Mouse (Mus musculus): Measurements from ENCODE around the gene Gm26938. TPM values are rescaled to one million over a fixed set of nuclear protein-coding genes. Genes with fewer than 3 reads are reported as not detected.

Gene Gm26938
- total and polyA plus RNA-seq, 2 experiments from 2014 or later: not detected

DNA sequence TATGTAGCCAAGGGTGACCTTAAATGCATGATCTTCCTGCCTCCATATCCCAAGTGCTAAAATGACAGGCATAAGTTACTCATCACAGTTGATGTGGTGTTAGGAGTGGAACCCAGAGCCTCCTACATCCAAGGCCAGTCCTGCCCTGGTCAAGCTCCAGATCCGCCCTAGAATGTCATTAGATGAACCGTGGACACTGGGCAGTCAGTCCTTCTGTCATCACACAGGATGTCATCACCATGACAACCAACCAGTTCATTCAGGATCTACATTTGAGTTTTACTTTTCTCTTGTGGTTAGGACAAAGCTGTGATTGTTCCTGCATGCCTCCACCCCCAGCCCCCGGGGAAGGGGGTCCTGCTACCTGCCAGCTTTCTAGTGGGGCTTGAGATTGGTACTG, 12.9 kb upstream of the Gm26938 start:
- no peak overlapping the region for H3K27ac ChIP-seq (ENCODE audit: low read depth, low read length)
- ATAC-seq: no peak
- H3K4me3 ChIP-seq (ENCODE audit: low read depth, low read length): no peak overlapping the region
- no peak overlapping the region for H3K4me2 ChIP-seq (ENCODE audit: low read depth)
- H3K4me1 ChIP-seq (ENCODE audit: insufficient read depth): no peaks in the 10 kb centered on the region
- no peaks in the 10 kb centered on the region for H3K36me3 ChIP-seq (ENCODE audit: insufficient read depth)
- H3K9me3 ChIP-seq (ENCODE audit: low read length): no peaks in the 10 kb centered on the region
- 29% methylated on average over 3 of the region's 3 CpGs for WGBS
- no peak for DNase-seq
- TF ChIP-seq CTCF (IDR thresholded peaks at IDR 0.05; ENCODE audit: low read depth): no peak
- H3K27me3 ChIP-seq (ENCODE audit: insufficient read depth, low read length): no peaks in the 10 kb centered on the region
- no peak overlapping the region for H3K9ac ChIP-seq

DNA sequence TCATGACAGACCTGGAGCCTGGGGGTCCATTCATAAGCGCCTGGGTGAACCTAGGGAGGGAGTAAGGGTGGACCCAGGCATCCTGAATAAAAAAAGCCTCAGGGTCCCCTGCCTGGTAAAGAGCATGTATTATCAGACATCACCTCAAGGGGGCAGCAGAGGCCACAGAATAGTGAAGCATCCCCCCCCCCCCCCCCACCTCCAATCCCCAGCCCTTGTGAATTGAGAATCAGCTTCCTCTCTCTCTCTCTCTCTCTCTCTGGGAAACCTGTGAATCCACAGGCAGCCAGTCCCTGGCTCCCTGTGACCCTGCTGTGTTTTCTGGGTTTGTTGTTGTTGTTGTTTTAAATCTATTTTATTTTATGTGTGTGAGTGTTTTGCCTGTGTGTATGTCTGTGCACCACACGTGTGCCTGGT, 12.3 kb upstream of the Gm26938 start:
- Histone ChIP-seq H3K4me3 (ENCODE audit: low read depth, low read length) (no peak overlapping the region), H3K36me3 (ENCODE audit: insufficient read depth) (no peaks in the 10 kb centered on the region), H3K9ac (no peak overlapping the region), H3K4me2 (ENCODE audit: low read depth) (no peak overlapping the region), H3K9me3 (ENCODE audit: low read length) (no peaks in the 10 kb centered on the region), H3K27ac (ENCODE audit: low read depth, low read length) (no peak overlapping the region), H3K4me1 (ENCODE audit: insufficient read depth) (no peaks in the 10 kb centered on the region), H3K27me3 (ENCODE audit: insufficient read depth, low read length) (no peaks in the 10 kb centered on the region)
- peak; percentile 84 for DNase-seq
- TF ChIP-seq CTCF (IDR thresholded peaks at IDR 0.05; ENCODE audit: low read depth): peak; percentile 64
- peak; percentile 71 for ATAC-seq
- WGBS: 15% methylated on average over 2 of the region's 2 CpGs

DNA sequence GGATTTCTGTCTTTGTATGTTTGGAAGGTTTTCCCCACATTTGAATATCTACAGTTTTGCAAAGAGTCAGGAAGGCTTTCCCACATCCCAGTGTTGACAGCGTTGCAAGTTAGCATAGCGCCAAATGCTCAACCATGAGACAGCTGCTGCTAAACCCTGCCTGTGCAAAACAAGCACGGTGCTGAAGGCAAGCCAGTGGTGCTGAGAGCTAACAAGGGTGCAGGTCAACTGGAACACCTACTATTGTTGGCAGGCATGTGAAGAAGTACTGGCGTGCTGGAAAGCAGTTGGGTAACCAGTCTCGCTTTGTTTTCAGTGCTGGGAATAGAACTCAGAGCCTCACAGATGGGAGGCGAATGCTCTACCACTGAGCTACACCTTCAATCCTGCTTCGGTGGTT, 9.5 kb upstream of the Gm26938 start:
- DNase-seq (no peak), ATAC-seq (no peak)
- no peak overlapping the region for H3K4me3 ChIP-seq (ENCODE audit: low read depth, low read length)
- H3K9me3 ChIP-seq (ENCODE audit: low read length): no peaks in the 10 kb centered on the region
- H3K27ac ChIP-seq (ENCODE audit: low read depth, low read length): no peak overlapping the region
- H3K9ac ChIP-seq: no peak overlapping the region
- no peaks in the 10 kb centered on the region for H3K27me3 ChIP-seq (ENCODE audit: insufficient read depth, low read length)
- TF ChIP-seq CTCF (IDR thresholded peaks at IDR 0.05; ENCODE audit: low read depth): no peak
- H3K36me3 ChIP-seq (ENCODE audit: insufficient read depth): no peaks in the 10 kb centered on the region
- no peaks in the 10 kb centered on the region for H3K4me1 ChIP-seq (ENCODE audit: insufficient read depth)
- no peak overlapping the region for H3K4me2 ChIP-seq (ENCODE audit: low read depth)
- 79% methylated on average over 7 of the region's 7 CpGs for WGBS

DNA sequence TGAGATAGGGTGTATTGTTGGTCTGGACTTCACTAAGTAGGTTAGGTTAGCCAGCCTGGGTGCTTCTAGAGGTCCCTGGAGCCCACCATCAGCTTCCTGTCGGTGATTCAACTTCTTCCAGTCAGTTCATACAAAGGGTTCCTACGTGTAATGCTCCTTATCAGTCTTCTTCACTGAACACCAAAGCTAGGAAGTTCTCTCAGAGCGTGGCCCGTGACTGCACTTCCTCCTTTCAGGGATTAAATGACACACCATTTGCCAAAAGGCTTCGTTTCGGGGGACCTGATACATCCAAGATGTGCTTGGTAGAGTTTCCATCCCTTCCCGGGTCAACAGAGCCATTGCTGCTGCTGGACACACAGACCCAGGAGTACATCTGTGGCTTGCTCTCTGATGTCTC, 5.9 kb upstream of the Gm26938 start:
- Histone ChIP-seq H3K27me3 (ENCODE audit: insufficient read depth, low read length) (no peaks in the 10 kb centered on the region), H3K36me3 (ENCODE audit: insufficient read depth) (no peaks in the 10 kb centered on the region), H3K4me3 (ENCODE audit: low read depth, low read length) (no peak overlapping the region), H3K4me2 (ENCODE audit: low read depth) (no peak overlapping the region), H3K27ac (ENCODE audit: low read depth, low read length) (no peak overlapping the region), H3K4me1 (ENCODE audit: insufficient read depth) (no peaks in the 10 kb centered on the region), H3K9me3 (ENCODE audit: low read length) (no peaks in the 10 kb centered on the region), H3K9ac (no peak overlapping the region)
- TF ChIP-seq CTCF (IDR thresholded peaks at IDR 0.05; ENCODE audit: low read depth): no peak
- ATAC-seq (no peak), DNase-seq (no peak)
- WGBS: 80% methylated on average over 7 of the region's 7 CpGs

- Histone ChIP-seq H3K36me3 (ENCODE audit: insufficient read depth) (no peaks in the 10 kb centered on the region), H3K9ac (no peak overlapping the region), H3K4me2 (ENCODE audit: low read depth) (no peak overlapping the region), H3K9me3 (ENCODE audit: low read length) (no peaks in the 10 kb centered on the region), H3K27ac (ENCODE audit: low read depth, low read length) (no peak overlapping the region), H3K27me3 (ENCODE audit: insufficient read depth, low read length) (no peaks in the 10 kb centered on the region), H3K4me1 (ENCODE audit: insufficient read depth) (peaks cover 4% of the 10 kb centered on the region), H3K4me3 (ENCODE audit: low read depth, low read length) (no peak overlapping the region)
- no peak for TF ChIP-seq CTCF (IDR thresholded peaks at IDR 0.05; ENCODE audit: low read depth)
- 92% methylated on average over 3 of the region's 3 CpGs for WGBS
- ATAC-seq: no peak
- DNase-seq: no peak
These were observed 4.5 kb upstream of the Gm26938 start for GRCm38 (mm10) chr5:139830734-139831133.

GRCm38 (mm10) chr5:139829384-139829783, 3.2 kb upstream of the Gm26938 start:
- Histone ChIP-seq H3K4me1 (ENCODE audit: insufficient read depth) (peaks cover 11% of the 10 kb centered on the region), H3K36me3 (ENCODE audit: insufficient read depth) (no peaks in the 10 kb centered on the region), H3K9ac (no peak overlapping the region), H3K9me3 (ENCODE audit: low read length) (no peaks in the 10 kb centered on the region), H3K4me2 (ENCODE audit: low read depth) (no peak overlapping the region), H3K4me3 (ENCODE audit: low read depth, low read length) (no peak overlapping the region), H3K27me3 (ENCODE audit: insufficient read depth, low read length) (no peaks in the 10 kb centered on the region), H3K27ac (ENCODE audit: low read depth, low read length) (peak overlapping the region; percentile 41)
- ATAC-seq (peak; percentile 32; the same call in 1 of the 2 replicates), DNase-seq (peak; percentile 47)
- no peak for TF ChIP-seq CTCF (IDR thresholded peaks at IDR 0.05; ENCODE audit: low read depth)
- 66% methylated on average over 13 of the region's 13 CpGs for WGBS

GRCm38 (mm10) chr5:139827593-139827992, 1.4 kb upstream of the Gm26938 start:
- TF ChIP-seq CTCF (IDR thresholded peaks at IDR 0.05; ENCODE audit: low read depth): peak; percentile 57
- ATAC-seq (no peak), DNase-seq (no peak)
- peaks cover 11% of the 10 kb centered on the region for H3K4me1 ChIP-seq (ENCODE audit: insufficient read depth)
- H3K27ac ChIP-seq (ENCODE audit: low read depth, low read length): no peak overlapping the region
- H3K9me3 ChIP-seq (ENCODE audit: low read length): no peaks in the 10 kb centered on the region
- no peaks in the 10 kb centered on the region for H3K27me3 ChIP-seq (ENCODE audit: insufficient read depth, low read length)
- peaks cover 13% of the 10 kb centered on the region for H3K36me3 ChIP-seq (ENCODE audit: insufficient read depth)
- no peak overlapping the region for H3K4me2 ChIP-seq (ENCODE audit: low read depth)
- 94% methylated on average over 1 of the region's 1 CpGs for WGBS
- H3K4me3 ChIP-seq (ENCODE audit: low read depth, low read length): no peak overlapping the region
- no peak overlapping the region for H3K9ac ChIP-seq

DNA sequence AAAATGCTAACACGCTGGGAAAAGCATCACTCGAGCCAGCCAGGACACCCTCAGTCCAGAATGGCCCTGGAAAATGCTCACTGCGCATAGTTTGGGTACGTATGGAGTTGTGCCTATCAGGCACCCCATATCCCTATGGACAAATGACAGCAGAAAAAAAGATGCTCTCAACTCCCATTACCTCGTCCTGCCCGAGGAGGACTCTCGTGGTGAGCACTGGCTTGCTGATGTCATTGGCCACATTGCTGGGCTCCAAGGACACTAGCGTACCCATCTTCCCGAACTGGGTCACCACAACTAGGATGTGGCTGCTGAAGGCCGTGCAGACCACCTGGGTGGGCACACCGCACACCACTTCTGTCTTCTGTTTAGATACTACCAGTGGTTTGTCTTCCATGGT, 260 bp downstream of the Gm26938 start:
- H3K9me3 ChIP-seq (ENCODE audit: low read length): no peaks in the 10 kb centered on the region
- peak overlapping the region; percentile 79 for H3K4me3 ChIP-seq (ENCODE audit: low read depth, low read length)
- peak overlapping the region; percentile 88 for H3K27ac ChIP-seq (ENCODE audit: low read depth, low read length)
- ATAC-seq: no peak
- H3K4me1 ChIP-seq (ENCODE audit: insufficient read depth): peaks cover 11% of the 10 kb centered on the region
- no peak for DNase-seq
- no peaks in the 10 kb centered on the region for H3K27me3 ChIP-seq (ENCODE audit: insufficient read depth, low read length)
- WGBS: 40% methylated on average over 11 of the region's 11 CpGs
- no peak for TF ChIP-seq CTCF (IDR thresholded peaks at IDR 0.05; ENCODE audit: low read depth)
- peaks cover 28% of the 10 kb centered on the region for H3K36me3 ChIP-seq (ENCODE audit: insufficient read depth)
- H3K4me2 ChIP-seq (ENCODE audit: low read depth): peak overlapping the region; percentile 81
- peak overlapping the region; percentile 81 for H3K9ac ChIP-seq

Measured in forebrain, postnatal 0 days (tissue).